Mouse (Mus musculus): ENCODE results near the gene Iqsec1.

- TF ChIP-seq CTCF (IDR thresholded peaks at IDR 0.05; ENCODE audit: low read depth) (peak; percentile 89), EP300 (IDR thresholded peaks at IDR 0.05; ENCODE audit: low read depth) (no peak)
Observed at GRCm38 (mm10) chr6:90608186-90608585, 380.3 kb downstream of the Iqsec1 start.
